Mouse (Mus musculus) R1 (cell line): ENCODE measurements around the gene Phlpp2.

Experiments used
- DNase-seq: peaks from one replicate; pipeline ENCODE4 v3.0.0-alpha.2; 2018; ENCODE audit warnings: low read depth, low spot score

The Phlpp2 gene

DNA sequence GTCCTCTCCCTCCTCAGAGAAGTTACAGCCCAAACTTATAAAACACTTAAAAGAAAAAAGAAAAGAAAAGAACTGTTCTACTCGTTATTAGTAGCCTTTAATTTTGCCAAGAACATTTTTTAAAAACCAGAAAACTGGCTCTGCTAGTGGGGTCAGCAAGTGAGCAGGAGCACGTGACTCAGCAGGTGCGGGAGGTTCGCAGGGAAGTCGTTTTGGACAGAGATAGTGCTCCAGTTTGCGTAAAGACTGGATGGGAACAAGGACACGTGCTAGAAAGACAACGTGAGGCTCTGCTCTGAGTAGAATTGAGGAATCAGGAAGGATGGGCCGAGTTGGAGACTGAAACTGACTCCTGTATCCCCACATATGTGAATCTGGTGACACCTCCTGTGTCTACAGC, 94.6 kb downstream of the Phlpp2 start:
- no peak for DNase-seq

DNA sequence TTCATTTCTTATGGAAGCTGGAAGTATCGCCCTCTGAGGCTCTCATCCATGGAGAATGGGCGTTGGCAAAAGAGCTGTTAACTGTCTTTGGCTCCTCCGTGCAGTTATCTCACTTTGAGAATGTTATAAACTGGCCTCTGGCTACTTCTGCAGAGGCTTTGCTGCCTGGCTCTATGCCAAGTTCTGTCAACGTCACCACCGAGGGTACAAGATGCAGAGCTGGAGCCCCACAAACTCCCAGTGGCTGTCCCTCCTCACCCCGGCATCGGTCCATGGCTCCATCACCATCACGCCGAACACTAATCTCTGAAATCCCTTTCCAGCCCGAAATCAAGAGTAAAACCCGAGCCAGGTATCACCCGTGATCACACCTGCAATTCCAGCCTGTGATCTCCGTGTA, 95.1 kb downstream of the Phlpp2 start:
- no peak for DNase-seq

DNA sequence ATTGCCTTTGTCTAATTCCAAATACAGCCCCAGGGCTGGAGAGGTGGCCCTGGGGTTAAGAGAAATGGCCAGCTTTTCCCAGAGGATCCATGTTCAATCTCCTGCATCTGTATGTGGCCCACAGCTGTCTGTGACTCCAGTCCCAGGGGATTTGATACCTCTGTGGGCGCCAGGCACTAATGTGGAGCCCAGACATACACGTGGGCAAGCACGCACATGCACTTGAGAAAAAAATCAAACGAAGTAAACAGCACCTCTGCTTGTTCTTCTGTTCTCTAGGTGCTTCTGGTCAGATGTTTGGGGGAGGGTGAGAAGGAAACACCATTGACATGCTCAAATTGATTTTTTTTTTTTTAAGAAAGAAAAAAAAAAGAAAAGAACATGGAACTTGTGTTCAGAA, 95.8 kb downstream of the Phlpp2 start:
- no peak for DNase-seq

DNA sequence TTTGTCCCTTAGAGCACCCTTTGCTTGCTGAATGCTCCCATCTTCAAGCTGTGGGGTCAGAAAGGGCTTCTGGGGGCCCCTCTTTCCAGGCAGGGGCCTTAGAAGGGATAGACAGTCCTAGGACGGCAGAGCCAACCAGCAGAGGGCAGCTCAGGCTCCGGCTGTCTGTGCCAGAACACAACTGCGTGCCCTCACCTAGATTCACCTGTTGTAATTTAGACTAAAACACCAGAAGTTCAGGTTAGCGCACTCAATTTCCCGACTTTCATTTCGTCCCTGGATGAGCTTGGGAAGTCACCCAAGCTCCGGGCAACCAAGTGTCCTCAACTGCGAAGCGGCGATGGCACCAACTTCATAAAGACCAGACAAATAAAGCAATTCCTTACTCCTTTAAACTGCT, 100.5 kb downstream of the Phlpp2 start:
- DNase-seq = no peak

DNA sequence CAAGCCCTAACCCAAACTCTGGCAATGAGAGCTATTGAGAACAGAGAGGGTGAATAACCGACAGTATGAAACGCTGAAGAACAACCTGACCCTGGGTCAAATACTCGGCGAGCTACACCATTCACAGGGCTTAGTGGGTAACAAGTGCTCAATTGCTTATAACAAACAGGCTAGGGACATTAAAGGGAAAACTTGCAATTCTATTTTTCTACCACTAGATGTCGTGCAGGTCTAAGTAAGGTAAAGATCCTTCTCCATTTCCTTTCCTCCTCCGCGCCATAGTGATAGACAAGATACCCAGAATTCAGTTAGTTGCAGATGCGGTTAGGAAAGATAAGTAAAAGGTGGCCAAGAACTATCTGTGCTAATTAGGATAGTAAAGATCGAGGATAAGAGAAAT, 102.0 kb downstream of the Phlpp2 start:
- peak; percentile 71 for DNase-seq

DNA sequence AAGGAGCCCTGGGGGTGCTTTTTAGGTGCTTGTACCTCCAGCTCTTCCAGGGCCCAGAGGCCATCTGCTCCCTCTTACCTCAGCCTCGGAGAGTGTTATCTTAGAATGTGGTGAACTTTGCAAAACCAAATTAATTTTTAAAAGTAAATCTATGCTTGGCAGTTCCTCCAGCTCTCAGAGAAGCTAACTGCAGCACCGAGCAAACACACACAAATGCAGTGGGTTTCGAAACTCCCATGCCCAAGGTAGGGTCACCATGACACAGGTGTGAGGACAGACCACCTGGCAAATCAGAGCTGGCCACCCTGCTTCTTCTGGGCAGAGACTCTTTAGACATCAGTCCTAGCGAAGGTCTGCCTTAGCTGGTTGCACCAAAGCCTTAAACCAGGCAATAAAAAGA, 104.6 kb downstream of the Phlpp2 start:
- no peak for DNase-seq

DNA sequence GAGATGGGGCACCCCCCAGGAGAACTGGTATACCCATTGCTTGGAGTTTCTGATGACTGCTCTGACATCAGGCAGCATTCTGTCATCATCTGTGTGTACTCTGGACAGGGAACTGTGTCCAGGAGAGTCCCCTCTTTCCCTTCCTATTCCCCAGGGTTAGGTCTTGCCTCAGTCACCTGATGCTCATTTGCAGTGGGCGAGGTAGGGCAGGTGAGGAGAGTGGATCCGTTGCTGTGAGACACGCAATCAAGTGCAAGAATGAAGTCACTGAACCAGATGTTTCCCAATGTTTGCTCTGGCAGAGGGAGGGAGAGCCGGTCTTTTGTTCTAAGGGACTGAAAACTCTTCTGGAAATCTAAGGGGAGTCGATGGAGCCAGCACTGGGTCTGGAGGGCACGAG, 111.0 kb downstream of the Phlpp2 start:
- DNase-seq = no peak

DNA sequence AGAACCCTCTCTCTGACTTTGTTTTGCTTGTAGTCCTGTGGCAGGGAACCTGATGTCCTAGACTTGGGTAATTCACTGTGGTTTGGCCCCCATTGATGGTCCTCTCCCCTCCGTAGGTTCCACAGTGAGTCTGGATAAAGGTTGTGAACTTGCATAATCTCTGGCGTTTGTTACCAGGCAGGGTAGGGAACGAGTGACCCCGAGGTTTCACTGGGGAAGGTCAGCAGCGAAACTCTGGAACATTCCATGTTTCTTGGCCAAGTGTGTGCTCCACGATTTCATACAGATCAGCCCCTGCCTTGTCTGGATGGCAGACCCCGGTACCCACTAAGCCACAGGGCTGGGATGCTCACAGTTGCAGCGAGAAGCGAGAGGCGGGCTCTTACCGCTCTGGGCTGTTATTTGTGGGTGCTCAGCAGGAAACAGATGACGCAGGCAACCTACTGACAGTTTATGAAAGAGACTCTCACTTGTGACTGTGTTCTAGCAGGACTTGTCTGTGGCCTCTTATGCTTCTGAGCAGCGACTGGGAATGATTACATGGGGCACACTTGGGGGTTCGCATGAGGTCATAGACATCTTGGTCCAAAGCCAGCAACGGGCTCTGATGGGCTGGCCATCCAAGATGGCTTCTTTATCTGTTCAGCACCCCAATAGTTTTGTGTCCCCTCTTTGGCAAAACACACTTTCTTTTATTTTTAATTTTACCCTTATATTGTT, 114.2 kb downstream of the Phlpp2 start:
- DNase-seq = no peak

DNA sequence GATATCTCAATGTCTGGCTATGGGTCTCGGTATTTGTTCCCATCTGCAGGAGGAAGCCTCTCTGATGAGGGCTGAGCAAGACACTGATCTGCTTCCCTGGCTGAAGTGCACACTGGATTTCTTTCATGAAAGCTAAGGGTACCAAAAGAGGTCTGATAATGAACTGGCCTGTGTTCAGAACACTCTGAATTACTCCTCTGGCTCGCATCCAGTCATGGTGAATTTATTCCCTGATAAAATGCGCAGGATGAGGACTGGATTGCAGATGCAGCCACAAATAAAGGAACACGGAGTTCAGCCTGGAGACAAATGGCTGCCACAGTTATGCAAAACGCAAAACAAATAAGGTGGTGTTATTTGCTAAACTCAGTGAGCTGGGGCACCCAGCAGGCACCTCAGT, 115.6 kb downstream of the Phlpp2 start:
- DNase-seq = no peak

DNA sequence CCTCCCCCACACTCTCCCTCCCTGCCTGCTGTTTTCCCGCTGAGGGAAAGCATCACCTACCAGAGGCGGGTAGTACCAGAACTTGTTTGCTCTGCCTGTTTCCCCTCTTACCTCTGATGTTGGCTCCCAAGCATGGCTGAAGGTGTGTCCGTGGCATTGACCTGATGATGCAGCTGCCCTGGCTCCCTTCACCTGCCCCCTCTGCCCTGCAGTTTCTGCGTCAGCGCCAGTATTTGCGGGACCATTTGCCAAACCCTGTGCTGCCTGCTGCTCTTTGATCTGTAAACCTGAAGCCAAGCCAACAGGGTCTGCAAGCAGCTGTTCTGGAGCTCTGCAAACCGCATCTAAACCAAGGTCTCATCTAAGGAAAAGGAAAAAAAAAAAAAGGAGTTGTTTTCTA, 118.0 kb downstream of the Phlpp2 start:
- no peak for DNase-seq

DNA sequence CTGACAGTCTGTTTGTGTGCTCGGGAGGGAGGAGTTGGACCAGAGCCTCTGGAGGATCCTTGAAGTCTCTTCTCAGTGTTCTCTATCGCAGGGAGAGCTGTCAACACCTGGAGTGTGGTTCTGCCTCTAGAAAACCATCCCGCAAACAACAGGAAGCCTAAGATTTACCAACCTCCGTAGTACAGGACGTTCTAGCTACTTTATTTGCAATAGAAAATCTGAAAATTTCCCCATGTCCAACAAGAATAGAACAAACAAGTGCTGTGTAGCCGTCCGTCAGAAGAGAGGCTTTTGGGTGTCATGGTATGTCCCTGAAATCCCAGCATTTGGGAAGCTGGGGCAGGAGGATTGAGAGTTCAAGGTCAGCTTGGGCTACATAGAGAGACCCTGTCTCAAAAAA, 119.4 kb downstream of the Phlpp2 start:
- no peak for DNase-seq

DNA sequence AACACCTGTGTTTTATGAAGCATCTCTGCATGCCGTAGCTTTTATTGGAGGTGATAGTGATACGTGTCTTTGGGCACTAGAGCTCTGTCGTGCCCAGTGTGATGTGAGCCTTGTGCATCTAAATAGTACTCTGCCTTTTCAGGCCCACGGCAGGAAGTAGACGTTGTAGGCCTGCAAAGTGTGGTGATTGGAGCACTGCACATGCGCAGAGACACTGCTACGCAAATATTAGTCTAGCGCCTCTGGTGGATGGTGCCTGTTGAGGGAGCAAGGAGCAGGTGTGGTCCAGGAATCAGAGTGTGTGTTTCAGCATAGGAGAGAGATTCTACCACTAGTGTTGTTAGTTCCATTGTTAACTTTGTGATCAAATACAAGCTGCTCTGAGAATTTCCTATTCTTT, 120.8 kb downstream of the Phlpp2 start:
- DNase-seq = no peak

DNA sequence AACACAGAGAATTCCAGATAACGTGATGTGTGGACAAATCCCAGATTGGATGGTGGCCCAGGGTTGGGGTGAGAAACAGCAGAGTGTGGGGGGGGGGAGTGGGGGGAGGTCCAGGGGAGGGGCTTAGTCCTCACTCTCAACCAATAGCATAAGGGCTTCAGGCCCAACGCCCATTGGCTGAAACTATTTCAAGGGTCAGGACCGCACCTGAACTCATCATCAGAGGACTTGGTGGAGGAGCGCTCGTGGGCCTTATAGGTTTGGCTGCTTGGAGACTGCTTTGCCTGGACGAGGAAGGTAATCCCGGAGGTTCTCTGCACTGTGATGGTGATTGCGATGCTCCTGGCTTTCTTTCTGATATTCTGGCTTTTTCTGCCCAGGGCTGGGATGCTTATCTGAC, 121.9 kb downstream of the Phlpp2 start, which contains the start of gene Tat:
TSS of gene Tat (plus strand) at position 214 of the 400 bp plus-strand sequence.
- DNase-seq = no peak

DNA sequence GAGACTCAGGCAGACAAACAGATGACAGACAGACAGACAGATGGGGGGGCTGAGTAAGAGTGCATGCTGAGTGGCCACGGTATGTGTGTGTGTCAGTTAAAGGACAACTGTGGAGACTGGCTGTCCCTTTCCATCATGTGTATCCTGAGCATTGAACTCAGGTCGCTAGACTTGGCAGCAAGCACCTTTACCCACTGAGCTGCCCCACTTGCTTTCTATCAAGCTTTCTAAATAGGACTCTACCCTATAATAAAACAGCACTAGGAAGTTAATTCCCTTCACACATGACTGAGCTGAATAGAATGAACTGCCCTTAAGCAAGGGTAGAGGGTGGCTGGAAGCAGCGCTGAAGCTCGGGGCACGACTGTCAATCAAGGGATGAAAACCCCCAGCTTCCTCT, 123.8 kb downstream of the Phlpp2 start:
- DNase-seq = no peak

DNA sequence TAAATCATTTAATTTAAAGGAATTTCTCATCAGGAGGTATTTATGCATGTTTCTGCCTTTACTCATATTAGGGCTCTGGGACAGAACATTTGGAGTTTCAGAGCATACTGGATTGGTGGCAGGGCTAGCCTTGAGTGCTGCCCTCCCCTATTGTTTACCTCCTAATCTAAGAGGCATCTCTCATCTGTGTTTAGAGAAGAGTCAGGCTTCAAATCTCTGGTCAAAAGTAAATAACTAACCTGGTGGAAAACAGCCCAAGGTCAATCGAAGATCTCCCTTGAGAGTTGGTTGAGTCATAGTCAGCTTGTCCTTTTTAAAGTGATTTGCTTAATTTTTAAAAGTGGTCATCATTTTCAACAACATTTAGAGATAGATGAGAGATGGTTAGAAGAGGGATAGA, 124.6 kb downstream of the Phlpp2 start:
- DNase-seq = no peak
